Mouse (Mus musculus) cerebral cortex, adult 2 months (tissue): Measurements from ENCODE around the gene Thsd7a.

Experiments used
- WGBS: fragments of 180-500 bp; shearing (Covaris S2); methylation state at CpG from one replicate; pipeline ENCODE4 v1.1.7; 2018; 5-methylcytosine and 5-hydroxymethylcytosine counted together

The Thsd7a gene

DNA sequence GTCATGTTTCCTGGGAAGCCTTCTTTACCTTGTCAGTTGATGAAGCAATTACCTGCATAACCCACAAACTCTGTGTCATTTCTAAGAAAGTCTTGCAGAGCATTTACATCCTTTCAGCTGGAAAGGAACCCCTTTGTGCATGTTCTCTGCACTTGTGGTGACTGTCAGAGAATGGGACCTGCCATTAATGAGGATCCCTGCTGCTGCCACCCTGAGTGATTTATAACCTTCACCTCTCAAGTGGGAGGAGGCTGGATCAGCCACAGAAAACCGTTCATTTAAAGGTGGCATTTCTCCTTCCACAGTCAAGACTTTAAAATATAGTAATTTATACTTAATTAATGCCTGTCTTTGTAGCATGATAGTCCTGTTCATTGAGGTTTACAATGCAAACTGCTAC is 99.6 kb downstream of the Thsd7a start:
- WGBS, result 40% methylated on average over 1 of the region's 1 CpGs

- 73% methylated on average over 11 of the region's 11 CpGs for WGBS
Observed at GRCm38 (mm10) chr6:12628637-12629246, 120.5 kb downstream of the Thsd7a start.

DNA sequence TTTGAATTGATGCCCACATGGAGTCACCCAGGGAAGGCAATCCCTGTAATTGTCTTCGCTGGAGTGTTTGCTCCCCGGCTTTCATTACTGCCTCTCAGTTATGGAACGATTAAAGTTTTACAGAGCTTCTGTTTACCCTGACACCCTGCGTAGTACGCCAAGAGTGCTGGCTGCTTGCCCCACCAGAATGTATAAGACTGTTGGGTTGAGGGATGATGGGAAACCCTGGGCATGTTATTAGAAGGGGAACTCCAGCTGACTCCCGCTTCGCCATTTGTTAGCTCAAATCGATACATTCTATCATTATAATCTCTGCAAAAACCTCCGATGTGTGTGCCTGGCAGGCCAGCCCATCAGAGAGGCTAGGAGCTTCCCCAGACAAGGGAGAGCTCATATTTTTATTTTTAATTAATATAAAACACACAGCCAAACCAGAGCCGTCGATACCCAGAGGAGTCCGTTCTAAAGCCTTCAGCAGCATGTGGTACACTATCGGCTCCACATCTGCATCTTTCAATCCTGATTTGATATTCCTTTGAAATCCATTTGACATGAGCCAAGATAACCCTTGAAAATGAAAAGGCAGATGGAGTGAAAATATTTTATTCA is 142.5 kb downstream of the Thsd7a start:
- 54% methylated on average over 13 of the region's 13 CpGs for WGBS

- 52% methylated on average over 2 of the region's 2 CpGs for WGBS
Observed at GRCm38 (mm10) chr6:12602927-12603326, 146.3 kb downstream of the Thsd7a start.

DNA sequence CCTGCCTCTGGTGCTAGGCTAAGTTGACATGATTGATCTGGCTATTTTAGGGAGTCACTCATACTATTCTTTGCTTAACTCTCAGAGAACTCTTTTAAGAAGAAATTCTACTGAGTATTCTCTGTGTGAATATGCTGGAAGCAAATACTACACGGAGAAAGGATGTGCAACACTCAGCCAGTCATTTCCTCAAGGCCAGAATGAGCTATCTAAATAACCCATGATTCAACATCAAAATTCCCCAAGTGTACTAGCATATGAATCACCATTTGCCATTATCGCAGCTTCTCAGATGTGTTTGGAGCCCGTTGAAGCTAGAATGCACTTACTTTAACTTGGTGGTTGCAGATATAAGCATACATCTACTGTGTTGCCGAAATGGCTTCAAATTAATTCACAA is 147.0 kb downstream of the Thsd7a start:
- 63% methylated on average over 4 of the region's 4 CpGs for WGBS

GRCm38 (mm10) chr6:12584456-12584855 is 164.8 kb downstream of the Thsd7a start:
- WGBS, result 61% methylated on average over 4 of the region's 4 CpGs

DNA sequence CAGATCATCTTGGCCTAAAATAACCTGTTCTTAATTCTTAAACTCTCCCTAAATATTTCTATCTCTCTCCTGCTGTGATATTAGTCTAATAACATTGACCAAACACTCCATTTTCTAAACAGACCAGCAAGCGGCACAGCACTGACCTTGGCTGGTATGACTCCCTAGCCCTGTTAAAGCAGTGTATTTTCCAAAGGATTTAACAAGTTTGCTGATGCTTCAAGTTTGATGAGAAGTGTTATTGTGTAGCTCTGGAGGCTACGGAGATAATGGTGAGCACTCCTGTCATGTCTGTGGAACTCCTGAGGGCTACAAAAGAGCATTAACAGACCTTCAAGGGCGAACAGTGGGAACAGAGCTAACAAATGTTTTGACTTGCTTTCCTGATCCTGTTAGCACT is 168.1 kb downstream of the Thsd7a start:
- 77% methylated on average over 3 of the region's 3 CpGs for WGBS

- WGBS, result 71% methylated on average over 6 of the region's 6 CpGs
Observed at GRCm38 (mm10) chr6:12575619-12576216, 173.5 kb downstream of the Thsd7a start.

DNA sequence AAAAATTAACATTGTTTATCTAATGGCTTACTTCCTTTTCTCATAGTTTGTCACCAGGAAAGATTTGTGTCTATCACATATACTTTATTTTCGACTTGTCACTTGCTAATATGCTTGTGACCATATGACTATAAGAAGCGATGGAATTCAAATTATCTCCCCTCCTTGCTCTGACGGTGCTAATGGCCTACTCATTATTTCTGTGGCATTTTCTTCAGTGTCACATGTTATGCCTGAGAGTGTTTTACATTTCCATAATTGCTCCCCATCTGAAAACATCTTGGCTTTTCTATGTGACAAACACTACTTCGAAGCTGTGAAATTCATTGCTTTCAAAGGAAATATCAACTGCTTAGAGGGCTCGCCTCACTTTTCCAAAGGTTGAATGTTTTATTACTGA is 177.0 kb downstream of the Thsd7a start:
- 71% methylated on average over 5 of the region's 5 CpGs for WGBS

DNA sequence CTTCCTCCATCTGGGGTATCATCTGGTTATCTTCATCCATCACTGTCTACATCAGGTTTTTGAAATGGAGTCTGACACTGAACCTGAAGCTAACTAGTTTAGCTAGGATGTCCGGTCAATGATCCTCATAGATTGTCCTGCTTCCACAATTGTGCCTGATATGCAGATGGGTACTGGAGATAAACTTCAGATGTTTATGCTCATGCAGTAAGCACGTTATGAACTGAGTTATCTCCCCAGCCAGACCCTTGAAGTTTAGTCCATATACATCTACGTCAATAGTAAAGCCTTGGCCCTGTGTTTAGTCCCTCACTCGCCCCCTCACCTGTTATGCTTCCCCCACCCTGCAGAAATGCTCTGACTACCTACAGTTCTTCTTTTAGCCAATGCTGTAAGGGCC is 184.1 kb downstream of the Thsd7a start:
- WGBS, result 87% methylated on average over 4 of the region's 4 CpGs

- WGBS, result 59% methylated on average over 3 of the region's 3 CpGs
Observed at GRCm38 (mm10) chr6:12562336-12562735, 186.9 kb downstream of the Thsd7a start.

DNA sequence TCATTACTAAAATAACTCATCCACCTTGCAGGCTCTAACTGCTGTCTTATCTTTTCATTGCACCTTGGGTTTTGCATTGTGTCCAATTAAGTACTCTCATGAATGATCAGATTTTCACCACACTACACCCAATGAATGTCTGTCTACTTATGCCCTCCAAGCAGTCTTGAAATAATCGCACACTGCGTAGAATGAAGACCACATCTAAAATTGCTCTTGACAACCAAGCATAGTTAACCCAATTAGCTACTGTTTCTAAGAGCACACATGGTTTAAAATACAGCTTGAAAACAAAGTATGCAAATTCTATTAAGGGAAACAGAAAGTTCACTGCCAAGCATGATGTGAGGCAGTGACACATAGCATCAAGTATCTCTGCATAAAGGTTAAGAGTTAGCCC is 188.7 kb downstream of the Thsd7a start:
- WGBS, result 66% methylated on average over 2 of the region's 2 CpGs

GRCm38 (mm10) chr6:12555114-12556099 is 193.8 kb downstream of the Thsd7a start:
- WGBS, result 87% methylated on average over 32 of the region's 32 CpGs

GRCm38 (mm10) chr6:12551176-12551575 is 198.0 kb downstream of the Thsd7a start:
- 89% methylated on average over 3 of the region's 3 CpGs for WGBS

DNA sequence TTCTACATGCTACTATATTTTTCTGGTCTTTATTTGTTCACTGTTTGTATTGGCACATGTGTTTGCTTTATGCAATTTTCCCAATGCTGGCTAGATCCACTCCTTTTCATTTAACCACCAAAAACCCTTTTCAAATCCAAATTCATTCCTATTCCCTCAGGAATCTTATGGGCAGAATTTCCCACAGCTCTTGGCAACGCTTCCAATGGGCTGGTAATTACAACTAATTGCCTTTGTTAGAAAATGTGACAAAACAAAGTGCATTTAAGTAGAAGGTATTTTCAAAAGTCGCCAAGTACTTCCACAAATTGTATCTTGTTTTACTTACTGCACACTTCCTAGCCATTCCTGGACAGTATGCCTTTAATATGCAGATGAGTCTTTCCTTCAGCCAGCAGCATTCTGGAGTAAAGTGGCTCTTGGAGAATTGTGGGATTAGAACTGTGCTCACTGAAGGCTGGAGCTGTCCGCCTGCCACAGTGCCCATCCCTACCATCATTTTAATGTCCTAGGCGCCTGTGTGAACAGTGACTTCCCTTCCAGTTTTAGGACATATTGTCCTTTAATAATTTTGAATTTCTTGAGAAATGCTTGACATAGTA is 199.1 kb downstream of the Thsd7a start:
- WGBS, result 62% methylated on average over 4 of the region's 4 CpGs

DNA sequence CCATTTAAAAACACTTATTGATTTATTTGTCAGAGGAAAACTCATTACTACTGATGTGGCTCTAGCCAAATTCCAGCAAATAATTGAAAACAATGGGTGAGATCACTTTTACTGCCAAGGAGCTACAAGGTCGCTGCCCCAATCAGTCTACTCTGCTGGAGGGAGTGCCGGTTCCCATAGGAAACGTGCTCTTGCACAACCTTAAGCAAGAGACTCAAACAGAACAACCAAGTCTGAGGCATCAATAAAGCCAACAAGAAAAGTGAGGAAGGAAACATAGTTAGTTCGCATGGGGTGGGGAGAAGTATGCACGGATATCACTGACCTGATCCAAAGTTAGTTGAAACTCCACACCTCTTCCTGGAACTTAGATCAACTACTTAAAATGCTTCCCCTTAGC is 205.1 kb downstream of the Thsd7a start:
- WGBS, result 67% methylated on average over 5 of the region's 5 CpGs

- 64% methylated on average over 3 of the region's 3 CpGs for WGBS
Observed at GRCm38 (mm10) chr6:12542496-12542895, 206.7 kb downstream of the Thsd7a start.

DNA sequence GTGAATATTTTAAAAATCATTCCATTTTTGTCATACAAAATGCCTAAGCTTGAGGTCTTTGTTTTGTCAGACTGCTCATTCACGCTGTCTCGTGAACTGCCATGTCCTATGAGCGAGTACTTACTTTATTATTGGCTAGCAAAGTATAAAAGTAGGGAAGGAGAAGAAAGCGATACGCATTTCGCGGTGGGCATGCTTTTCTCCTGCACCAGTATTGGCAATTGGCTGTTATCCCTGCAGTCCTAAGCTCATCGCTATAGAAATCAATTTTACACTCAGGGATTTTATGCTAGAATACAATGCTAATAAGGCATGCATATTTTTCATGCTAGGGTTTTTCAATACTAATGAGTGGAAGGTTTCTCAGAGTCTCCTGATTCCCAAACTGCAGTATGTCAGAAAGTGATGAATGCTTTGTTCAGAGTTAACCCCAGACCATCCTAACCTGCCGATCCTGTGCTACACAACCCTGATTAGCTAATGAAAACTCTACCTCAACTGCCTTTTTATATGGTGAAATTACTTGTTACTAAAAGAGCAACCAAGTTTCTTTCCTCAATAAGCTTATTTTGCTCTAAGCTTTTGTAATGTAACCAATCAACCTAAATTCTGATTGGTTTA is 230.8 kb downstream of the Thsd7a start:
- 82% methylated on average over 9 of the region's 9 CpGs for WGBS

GRCm38 (mm10) chr6:12506877-12507276 is 242.3 kb downstream of the Thsd7a start:
- WGBS, result 39% methylated on average over 2 of the region's 2 CpGs

DNA sequence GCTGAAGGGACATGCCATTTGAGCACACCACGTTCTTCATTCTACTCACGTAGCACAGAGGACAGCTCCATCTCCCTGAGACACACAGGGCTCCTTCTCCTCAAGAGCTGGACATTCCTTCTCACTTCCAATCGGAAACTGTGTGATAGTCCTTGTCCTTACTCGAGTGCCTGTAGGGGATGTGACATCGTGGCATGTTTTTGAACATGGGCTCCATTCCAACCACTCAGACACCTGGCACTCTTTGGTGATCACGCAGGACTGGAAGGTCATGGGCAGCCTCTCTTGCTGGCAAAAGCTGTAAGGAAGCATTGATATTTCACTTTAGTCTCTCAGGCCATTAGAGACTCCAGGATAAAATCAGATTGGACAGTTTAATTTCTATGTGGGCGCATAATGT is 245.3 kb downstream of the Thsd7a start:
- 80% methylated on average over 7 of the region's 7 CpGs for WGBS

DNA sequence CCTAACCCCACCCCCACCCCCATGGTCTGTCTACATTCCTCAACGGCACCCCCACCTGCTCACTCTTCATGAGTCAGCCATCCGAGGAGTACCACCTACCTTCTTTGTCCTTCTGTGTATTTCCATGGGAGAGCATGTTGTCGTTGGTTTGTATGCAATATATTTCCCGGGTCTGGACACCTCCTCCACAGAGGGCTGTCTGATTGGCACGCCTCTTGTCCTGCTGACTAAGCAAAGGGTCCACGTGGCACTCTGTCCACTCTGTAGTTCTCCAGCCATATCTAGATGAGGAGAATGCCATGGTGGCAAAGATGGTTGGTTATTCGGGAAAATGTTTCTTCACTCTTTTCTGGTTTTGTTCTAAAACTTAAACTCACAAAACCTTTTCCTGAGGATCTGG is 248.3 kb downstream of the Thsd7a start:
- WGBS, result 77% methylated on average over 7 of the region's 7 CpGs
